Mouse (Mus musculus) hindlimb bud, embryonic 11.5 days (tissue): Measurements from ENCODE around the gene 1700001C02Rik.

Source experiments
- DNase-seq: peaks from one replicate; pipeline ENCODE4 v3.0.0-alpha.2; 2012; ENCODE audit warnings: low read depth, low spot score; ENCODE audit errors: extremely low spot score

The 1700001C02Rik gene

GRCm38 (mm10) chr5:30465861-30466260 lies at the start of gene 1700001C02Rik:
Gene 1700001C02Rik (plus strand): TSS chr5:30466047.
- DNase-seq = no peak

GRCm38 (mm10) chr5:30416665-30417064 lies 49.2 kb upstream of the 1700001C02Rik start:
- DNase-seq = no peak

- no peak for DNase-seq
Observed at GRCm38 (mm10) chr5:30423121-30423520, 42.7 kb upstream of the 1700001C02Rik start.

- DNase-seq = peak; percentile 33
Observed at GRCm38 (mm10) chr5:30423572-30424244, 42.1 kb upstream of the 1700001C02Rik start.

GRCm38 (mm10) chr5:30427406-30427805 lies 38.4 kb upstream of the 1700001C02Rik start:
- no peak for DNase-seq

GRCm38 (mm10) chr5:30438931-30439330 lies 26.9 kb upstream of the 1700001C02Rik start:
- no peak for DNase-seq

- no peak for DNase-seq
Observed at GRCm38 (mm10) chr5:30440308-30440906, 25.4 kb upstream of the 1700001C02Rik start.

GRCm38 (mm10) chr5:30442196-30442595 lies 23.7 kb upstream of the 1700001C02Rik start:
- DNase-seq = no peak

GRCm38 (mm10) chr5:30444327-30444895 lies 21.4 kb upstream of the 1700001C02Rik start:
- no peak for DNase-seq

- no peak for DNase-seq
Observed at GRCm38 (mm10) chr5:30456056-30456455, 9.8 kb upstream of the 1700001C02Rik start.

- DNase-seq = no peak
Observed at GRCm38 (mm10) chr5:30460155-30460554, 5.7 kb upstream of the 1700001C02Rik start.

- DNase-seq = no peak
Observed at GRCm38 (mm10) chr5:30461821-30462220, 4.0 kb upstream of the 1700001C02Rik start, which contains the start of gene Otof. Gene Otof (minus strand): TSS chr5:30461932.

GRCm38 (mm10) chr5:30466315-30466714 lies 468 bp downstream of the 1700001C02Rik start:
- DNase-seq = no peak

- no peak for DNase-seq
Observed at GRCm38 (mm10) chr5:30470454-30470853, 4.6 kb downstream of the 1700001C02Rik start.

- DNase-seq = no peak
Observed at GRCm38 (mm10) chr5:30472148-30472547, 6.3 kb downstream of the 1700001C02Rik start.

GRCm38 (mm10) chr5:30476534-30476933 lies 10.7 kb downstream of the 1700001C02Rik start:
- DNase-seq = no peak

GRCm38 (mm10) chr5:30482319-30482718 lies 16.5 kb downstream of the 1700001C02Rik start:
- DNase-seq = peak; percentile 44

GRCm38 (mm10) chr5:30483533-30483932 lies 17.7 kb downstream of the 1700001C02Rik start:
- DNase-seq = no peak

GRCm38 (mm10) chr5:30484591-30484990 lies 18.7 kb downstream of the 1700001C02Rik start:
- DNase-seq = no peak

- DNase-seq = no peak
Observed at GRCm38 (mm10) chr5:30485136-30485535, 19.3 kb downstream of the 1700001C02Rik start.

GRCm38 (mm10) chr5:30490215-30490614 lies 24.4 kb downstream of the 1700001C02Rik start:
- no peak for DNase-seq

GRCm38 (mm10) chr5:30490845-30491244 lies 25.0 kb downstream of the 1700001C02Rik start:
- no peak for DNase-seq
